Mouse (Mus musculus): Measurements from ENCODE around the gene 1810062G17Rik.

DNA sequence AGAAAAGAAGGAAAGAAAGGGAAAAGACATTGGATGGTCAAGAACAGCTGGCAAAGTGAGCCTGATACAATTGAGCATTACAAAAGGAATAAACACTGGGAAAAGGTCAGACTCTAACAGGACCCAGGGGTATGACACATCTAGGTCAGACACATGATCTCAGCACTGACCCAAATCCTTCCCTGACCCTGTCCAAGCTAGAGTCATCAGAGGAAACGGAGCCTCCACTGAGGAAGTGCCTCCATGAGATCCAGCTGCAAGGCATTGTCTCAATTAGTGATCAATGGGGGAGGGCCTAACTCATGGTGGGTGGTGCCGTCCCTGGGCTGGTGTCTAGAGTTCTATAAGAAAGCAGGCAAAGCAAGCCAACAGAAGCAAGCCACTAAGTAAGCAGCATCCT is 6.9 kb upstream of the 1810062G17Rik start:
- TF ChIP-seq CTCF (IDR thresholded peaks at IDR 0.05; ENCODE audit: borderline replicate concordance, insufficient read depth, low read length) (no peak), POLR2A (IDR thresholded peaks at IDR 0.05; ENCODE audit: low read depth, low read length) (no peak)

All from embryonic fibroblast, embryonic 13.5 days (primary cell).